Mouse (Mus musculus) kidney, adult 2 months (tissue): ENCODE measurements at regions not wholly inside any gene's neighbourhood (a gene's known extent, or its start where the extent isn't known, plus 50 kb on each side); places are given as distances from the start of the nearest gene placed in this dataset.

ENCODE experiments used
- CTCF ChIP-seq: fragments of 200-500 bp; conservative IDR thresholded peaks from 2 replicates; pipeline ENCODE4 v1.5.1; 2011; ENCODE audit warnings: low read depth, mild to moderate bottlenecking, control low read depth, low read length, moderate library complexity, mixed read lengths; ENCODE audit not compliant: insufficient read depth, insufficient read length
- POLR2A ChIP-seq: fragments of 200-500 bp; IDR thresholded peaks from one replicate; pipeline ENCODE4 v1.6.1; 2011; ENCODE audit warnings: low read depth, low read length, control low read depth

- TF ChIP-seq CTCF (no peak), POLR2A (no peak)
These were observed 68.4 kb upstream of the Igfbp5 start for GRCm38 (mm10) chr1:72943082-72943481.
